ENCODE assay signal across 13 mouse cellular contexts in genomic region chr1:182237386-182237785, GRCm38 (mm10). TPM values are rescaled to one million over a fixed set of nuclear protein-coding genes. Genes with fewer than 3 reads are reported as not detected.
A peak's percentile ranks its signal among the peaks of the same experiment; 100 is the strongest.
DNase-seq lines count a peak whose midpoint lies in the region; ATAC-seq lines count a peak whose summit lies in the region.
"Had no signal": no experiment of that assay in that cellular context is flagged by ENCODE, and none has a peak within 500 bp of the region (broad histone marks: within the 10 kb centered on the region; RNA-seq: fewer than 3 reads in every experiment).

No protein-coding gene starts in this region.

- H3K4me3 ChIP-seq in hindbrain, embryonic 14.5 days (replicated peaks; ENCODE audit: low read length), result no peak overlapping the region
- H3K4me3 ChIP-seq in hindbrain, embryonic 10.5 days, result no peak overlapping the region
- H3K4me3 ChIP-seq: erythroblast, embryonic 14.5 days; heart, embryonic 15.5 days; myocyte had no signal

- WGBS in hindbrain, embryonic 14.5 days, result 57% methylated on average over 1 of the region's 1 CpGs
- WGBS in hindbrain, embryonic 10.5 days, result 79% methylated on average over 1 of the region's 1 CpGs

- ATAC-seq in hindbrain, embryonic 14.5 days (ENCODE audit: low FRiP score), result no peak
- no peak for ATAC-seq in activated CD4-positive, CD25-positive, alpha-beta regulatory T cell, adult 4 months

- H3K4me1 ChIP-seq in hindbrain, embryonic 14.5 days (replicated peaks; ENCODE audit: control insufficient read depth, insufficient read depth, low read length), result no peaks in the 10 kb centered on the region
- no peaks in the 10 kb centered on the region for H3K4me1 ChIP-seq in hindbrain, embryonic 10.5 days (replicated peaks)
- H3K4me1 ChIP-seq: heart, embryonic 15.5 days had no signal

- peak; percentile 55 for DNase-seq in hindbrain, embryonic 14.5 days (ENCODE audit: low spot score)
- no peak for DNase-seq in hindbrain, embryonic 10.5 days (ENCODE audit: low spot score)
- DNase-seq in urinary bladder, postnatal 14 days (ENCODE audit: low spot score), result peak; percentile 67
- DNase-seq in urinary bladder, postnatal 25 days (ENCODE audit: low spot score), result no peak
- peak; percentile 51 to 65 for DNase-seq in layer of hippocampus, postnatal 10 days (ENCODE audit: low spot score in 2 of 2)
- peak; percentile 9 for DNase-seq in telencephalon, adult 2 months (ENCODE audit: low read depth, low spot score)
- no peak for DNase-seq in heart, adult 9 months (ENCODE audit: low spot score in 2 of 2)

- H3K9ac ChIP-seq in hindbrain, embryonic 14.5 days, result no peak overlapping the region
- H3K9ac ChIP-seq: heart, embryonic 15.5 days; liver, embryonic 14.5 days had no signal

- no peaks in the 10 kb centered on the region for H3K36me3 ChIP-seq in hindbrain, embryonic 14.5 days (replicated peaks; ENCODE audit: control insufficient read depth, insufficient read depth)
- H3K36me3 ChIP-seq in hindbrain, embryonic 10.5 days, result no peaks in the 10 kb centered on the region
- H3K36me3 ChIP-seq: heart, embryonic 15.5 days had no signal

- H3K27ac ChIP-seq in hindbrain, embryonic 14.5 days, result no peak overlapping the region
- H3K27ac ChIP-seq in hindbrain, embryonic 10.5 days, result no peak overlapping the region
- H3K27ac ChIP-seq: kidney, postnatal 0 days; liver, embryonic 14.5 days had no signal

- no peaks in the 10 kb centered on the region for H3K9me3 ChIP-seq in hindbrain, embryonic 14.5 days (ENCODE audit: control insufficient read depth, low read length)
- no peaks in the 10 kb centered on the region for H3K9me3 ChIP-seq in hindbrain, embryonic 10.5 days

- no peaks in the 10 kb centered on the region for H3K27me3 ChIP-seq in hindbrain, embryonic 14.5 days (ENCODE audit: control insufficient read depth, insufficient read depth, low read length)
- no peaks in the 10 kb centered on the region for H3K27me3 ChIP-seq in hindbrain, embryonic 10.5 days (ENCODE audit: insufficient read depth, poor library complexity, severe bottlenecking)
- H3K27me3 ChIP-seq: heart, embryonic 15.5 days had no signal

- H3K4me2 ChIP-seq in hindbrain, embryonic 14.5 days (replicated peaks), result no peak overlapping the region
- H3K4me2 ChIP-seq: heart, embryonic 15.5 days had no signal

RNA-seq across cellular contexts. Expression of gene Degs1, which starts 45.2 kb away (rescaled TPM):
- 102 and 115 TPM in 2 replicates for polyA plus RNA-seq in hindbrain, embryonic 14.5 days (2014; fragmentation: Nextera tagmentation; extraction: Ambion mirVana)
- polyA plus RNA-seq in hindbrain, embryonic 10.5 days (2016; fragmentation: Nextera tagmentation; extraction: Ambion mirVana), result 67.7 and 76.4 TPM in 2 replicates
- total RNA-seq in layer of hippocampus, postnatal 10 days (2021), result 10 to 100 TPM; 65.5 to 75.3 TPM
- polyA plus RNA-seq in activated CD4-positive, CD25-positive, alpha-beta regulatory T cell, adult 4 months (2017; shearing (Covaris generic)), result 100 to 1,000 TPM; 109 to 114 TPM

Comparison
In these comparisons a context has a peak if more than half of its experiments do, and no peak if none do; other contexts are left out.
1. DNase-seq: peak in hindbrain, embryonic 14.5 days (single experiment), urinary bladder, postnatal 14 days (single experiment), layer of hippocampus, postnatal 10 days (2 of 2) and telencephalon, adult 2 months (single experiment); none in hindbrain, embryonic 10.5 days (single experiment), urinary bladder, postnatal 25 days (single experiment) and heart, adult 9 months (0 of 2).